Mouse (Mus musculus): ENCODE results near the gene Aqp6.

DNA sequence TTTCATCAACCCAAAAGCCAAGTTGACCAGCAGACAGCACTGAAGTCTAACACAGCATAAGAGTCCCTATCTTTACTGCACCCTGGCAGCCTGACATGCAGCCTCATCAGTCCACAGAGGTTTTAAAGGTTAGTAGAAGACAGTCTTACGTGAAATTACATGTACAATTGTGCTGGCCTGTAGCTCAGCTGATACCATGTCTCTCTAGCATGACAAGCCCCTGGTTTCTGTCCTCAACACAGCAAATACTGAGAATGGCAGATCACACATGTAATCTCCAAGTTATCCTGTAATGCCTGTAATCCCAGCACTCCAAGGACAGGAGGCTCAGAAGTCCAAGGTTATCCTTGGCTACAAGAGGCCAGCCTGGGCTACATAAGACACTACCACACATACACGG lies 49.1 kb downstream of the Aqp6 start:
- TF ChIP-seq CTCF (conservative IDR thresholded peaks at IDR 0.05; ENCODE audit: low read length): no peak
- no peak for TF ChIP-seq NANOG (IDR thresholded peaks at IDR 0.05; ENCODE audit: borderline replicate concordance, low read length)

Data from E14TG2a.4 (cell line).